Mouse (Mus musculus) adrenal gland, postnatal 14 days (tissue): Measurements from ENCODE around the gene Hes7. TPM values are rescaled to one million over a fixed set of nuclear protein-coding genes. Genes with fewer than 3 reads are reported as not detected.

ENCODE experiments used
- DNase-seq: peaks from one replicate; pipeline ENCODE4 v3.0.0; 2021; ENCODE audit warnings: mixed read lengths
- total RNA-seq: library from RNA; stranded (reverse); gene quantifications from 2 replicates; pipeline ENCODE4 v1.2.3, GENCODE M21; 2021

Gene Hes7
- total RNA-seq, 1 experiment from 2014 or later, result 0.37 TPM

DNA sequence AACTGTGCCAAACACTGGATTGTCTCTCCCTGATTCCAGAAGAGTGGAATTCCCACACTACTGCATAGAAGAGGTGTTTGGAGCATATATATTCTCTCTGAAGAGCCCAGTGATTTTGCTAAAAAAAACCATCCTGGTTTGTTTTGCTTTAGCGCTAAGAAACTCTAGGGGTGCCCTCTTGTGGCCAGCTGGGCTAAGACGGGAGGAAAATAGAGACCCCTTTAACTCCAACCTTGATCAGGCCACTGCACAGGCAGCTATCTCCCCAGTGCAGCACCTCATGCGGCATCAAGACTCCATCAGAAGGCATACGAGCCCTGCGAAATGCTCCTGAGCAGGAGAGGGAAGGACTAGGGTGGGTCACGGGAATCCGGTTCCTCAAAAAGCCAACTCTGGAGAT, 30.2 kb downstream of the Hes7 start:
- DNase-seq, result peak; percentile 84

GRCm38 (mm10) chr11:69151004-69151403, 30.8 kb downstream of the Hes7 start:
- DNase-seq, result no peak

DNA sequence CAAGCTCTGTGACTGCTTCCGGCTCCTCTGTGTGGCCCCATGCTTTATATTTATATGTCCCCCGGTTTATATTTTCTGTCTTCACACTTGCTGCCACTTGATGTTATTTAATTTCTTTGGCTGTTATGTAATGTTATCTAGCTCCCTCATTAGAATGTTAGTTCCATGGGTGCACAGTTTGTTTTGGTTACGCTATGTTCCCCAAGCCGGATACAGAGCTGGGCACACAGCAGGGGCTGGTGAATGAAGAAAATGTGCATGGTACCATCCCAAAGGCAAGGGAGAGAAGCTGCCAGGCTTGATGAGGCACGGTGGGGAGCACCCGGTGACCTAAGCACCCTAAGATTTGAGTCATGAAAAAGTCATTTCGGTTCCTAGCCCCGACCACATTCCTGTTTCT, 33.6 kb downstream of the Hes7 start:
- DNase-seq, result no peak

- no peak for DNase-seq
These were observed 35.1 kb downstream of the Hes7 start for GRCm38 (mm10) chr11:69155351-69155750.

DNA sequence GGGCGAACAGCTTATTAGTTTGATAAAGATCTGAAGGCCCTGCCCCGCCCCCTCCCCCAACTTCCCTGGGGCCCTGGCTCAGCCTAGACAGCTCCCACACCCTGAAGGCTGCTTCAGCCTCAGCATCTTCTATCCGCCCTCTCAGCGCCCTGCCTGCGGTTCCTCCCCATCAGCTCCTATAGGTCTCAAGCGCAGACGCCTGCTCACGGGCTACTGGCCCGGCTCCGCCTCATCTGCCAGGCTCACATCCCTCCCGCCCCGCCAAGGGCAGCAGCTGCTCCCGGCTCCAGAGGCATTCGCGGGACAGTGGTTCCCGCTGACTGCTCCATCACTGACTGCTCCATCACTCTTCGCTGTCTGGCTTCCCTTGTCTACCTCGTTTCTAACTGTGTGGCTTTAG, 36.6 kb downstream of the Hes7 start, which contains the start of gene Alox12b:
Gene Alox12b, plus strand, starts transcription at position 190 of the 400 bp plus-strand sequence.
- peak; percentile 28 for DNase-seq

GRCm38 (mm10) chr11:69169313-69169712, 49.1 kb downstream of the Hes7 start:
- DNase-seq, result no peak

GRCm38 (mm10) chr11:69171626-69172025, 51.4 kb downstream of the Hes7 start:
- peak; percentile 80 for DNase-seq

- DNase-seq, result peak; percentile 17
These were observed 52.4 kb downstream of the Hes7 start for GRCm38 (mm10) chr11:69172606-69173005.

Other genes starting within 250 kb of the Hes7 start
- gene Ndel1, start 248.5 kb upstream of the Hes7 start, total RNA-seq, result 67.1 and 73.2 TPM in 2 replicates
- 0.15 TPM in 1 of 2 replicates, not detected in the other for gene Rnf222, start 231.9 kb upstream of the Hes7 start, total RNA-seq
- gene Rpl26, start 218.8 kb upstream of the Hes7 start, total RNA-seq, result 1,094 and 1,263 TPM in 2 replicates
- gene Odf4, start 193.3 kb upstream of the Hes7 start, total RNA-seq, result 0.30 and 0.45 TPM in 2 replicates
- 28.7 and 31.9 TPM in 2 replicates for gene Arhgef15, start 162.9 kb upstream of the Hes7 start, total RNA-seq
- 54.6 and 55.8 TPM in 2 replicates for gene Slc25a35, start 152.3 kb upstream of the Hes7 start, total RNA-seq
- 16.3 and 24.8 TPM in 2 replicates for gene Rangrf, start 145.2 kb upstream of the Hes7 start, total RNA-seq
- gene Pfas, start 111.9 kb upstream of the Hes7 start, total RNA-seq, result 28.1 and 29.0 TPM in 2 replicates
- 24.2 and 27.9 TPM in 2 replicates for gene Ctc1, start 104.5 kb upstream of the Hes7 start, total RNA-seq
- 17.1 and 18.8 TPM in 2 replicates for gene Aurkb, start 74.8 kb upstream of the Hes7 start, total RNA-seq
- gene Borcs6, start 60.7 kb upstream of the Hes7 start, total RNA-seq, result 19.2 and 20.6 TPM in 2 replicates
- 12.0 and 12.3 TPM in 2 replicates for gene Tmem107, start 49.6 kb upstream of the Hes7 start, total RNA-seq
- gene Vamp2, start 31.9 kb upstream of the Hes7 start, total RNA-seq, result 111 and 139 TPM in 2 replicates
- gene Per1, start 25.2 kb upstream of the Hes7 start, total RNA-seq, result 116 and 118 TPM in 2 replicates
- gene 9130213A22Rik, start 2.2 kb downstream of the Hes7 start, total RNA-seq, result 0.38 and 0.41 TPM in 2 replicates
- 1.2 and 1.6 TPM in 2 replicates for gene Aloxe3, start 5.5 kb downstream of the Hes7 start, total RNA-seq
- gene Alox12b, start 36.6 kb downstream of the Hes7 start, total RNA-seq, result not detected in 2 replicates
- gene Alox8, start 77.4 kb downstream of the Hes7 start, total RNA-seq, result 0.19 TPM in 1 of 2 replicates, not detected in the other
- not detected in 2 replicates for gene Gucy2e, start 116.6 kb downstream of the Hes7 start, total RNA-seq
- 9.0 and 10.7 TPM in 2 replicates for gene Cntrob, start 203.4 kb downstream of the Hes7 start, total RNA-seq
- gene Trappc1, start 203.6 kb downstream of the Hes7 start, total RNA-seq, result 82.9 and 83.2 TPM in 2 replicates
- gene Kcnab3, start 205.9 kb downstream of the Hes7 start, total RNA-seq, result 6.6 and 6.9 TPM in 2 replicates
- 4.1 and 5.4 TPM in 2 replicates for gene Rnf227, start 220.1 kb downstream of the Hes7 start, total RNA-seq
- gene Chd3, start 249.0 kb downstream of the Hes7 start, total RNA-seq, result 109 and 118 TPM in 2 replicates